Mouse (Mus musculus) lung, postnatal 0 days (tissue): ENCODE data around the gene Osbpl2.

Source experiments
- CTCF ChIP-seq: IDR thresholded peaks from 2 replicates; pipeline ENCODE4 v1.5.1; 2016; ENCODE audit warnings: antibody characterized with exemption, mild to moderate bottlenecking
- EP300 ChIP-seq: IDR thresholded peaks from 2 replicates; pipeline ENCODE4 v1.6.1; 2016; ENCODE audit warnings: antibody characterized with exemption, mild to moderate bottlenecking, control low read depth

- TF ChIP-seq CTCF (peak; percentile 53), EP300 (no peak)
These were observed 12.0 kb upstream of the Osbpl2 start for GRCm38 (mm10) chr2:180107081-180107480.
